Mouse (Mus musculus) lung, postnatal 14 days (tissue): ENCODE results near the gene Cox8b.

Source experiments
- DNase-seq: peaks from one replicate; pipeline ENCODE4 v3.0.0; 2021

Gene Cox8b

GRCm38 (mm10) chr7:140900220-140900619 lies at the start of gene Cox8b:
Gene Cox8b (minus strand): TSS chr7:140900446.
- no peak for DNase-seq

- no peak for DNase-seq
Observed at GRCm38 (mm10) chr7:140949255-140949654, 49.0 kb upstream of the Cox8b start.

DNA sequence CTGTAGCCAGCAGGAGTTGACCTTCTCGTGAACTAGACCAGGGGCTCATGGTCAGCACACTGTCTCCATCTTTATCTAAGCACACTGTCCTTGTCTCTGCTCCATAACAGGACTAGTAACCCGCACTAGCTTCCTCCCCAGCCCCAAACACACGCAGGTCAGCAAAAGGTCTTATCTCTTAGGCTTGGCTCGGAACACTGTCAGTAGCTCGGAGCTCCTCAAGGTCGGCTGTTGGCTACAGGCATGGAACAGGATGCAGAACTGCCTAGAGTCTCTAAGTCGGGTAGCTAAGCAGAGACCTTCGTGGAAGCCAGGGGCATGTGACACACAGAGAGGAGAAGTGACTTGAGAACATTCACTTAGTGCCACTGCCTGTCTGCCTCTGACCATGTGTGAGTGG lies 47.9 kb upstream of the Cox8b start:
- DNase-seq, result no peak

- no peak for DNase-seq
Observed at GRCm38 (mm10) chr7:140946980-140947379, 46.7 kb upstream of the Cox8b start.

DNA sequence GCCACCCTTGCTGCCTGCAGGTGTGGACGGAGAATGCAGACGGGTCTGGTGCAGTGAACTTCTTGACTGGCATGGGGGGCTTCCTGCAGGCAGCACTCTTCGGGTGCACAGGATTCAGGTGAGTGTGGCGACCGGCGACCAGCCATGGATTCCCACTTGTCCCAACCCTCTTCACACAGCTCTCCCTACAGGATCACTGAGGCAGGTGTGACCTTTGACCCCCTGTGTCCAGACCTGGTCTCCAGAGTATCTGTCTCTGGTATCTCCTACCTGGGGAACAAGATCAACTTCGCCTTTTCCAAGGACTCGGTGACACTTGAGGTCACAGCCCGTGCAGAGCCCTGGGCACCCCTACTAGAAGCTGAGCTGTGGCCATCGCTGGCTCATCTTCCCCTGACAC lies 46.1 kb upstream of the Cox8b start:
- no peak for DNase-seq

DNA sequence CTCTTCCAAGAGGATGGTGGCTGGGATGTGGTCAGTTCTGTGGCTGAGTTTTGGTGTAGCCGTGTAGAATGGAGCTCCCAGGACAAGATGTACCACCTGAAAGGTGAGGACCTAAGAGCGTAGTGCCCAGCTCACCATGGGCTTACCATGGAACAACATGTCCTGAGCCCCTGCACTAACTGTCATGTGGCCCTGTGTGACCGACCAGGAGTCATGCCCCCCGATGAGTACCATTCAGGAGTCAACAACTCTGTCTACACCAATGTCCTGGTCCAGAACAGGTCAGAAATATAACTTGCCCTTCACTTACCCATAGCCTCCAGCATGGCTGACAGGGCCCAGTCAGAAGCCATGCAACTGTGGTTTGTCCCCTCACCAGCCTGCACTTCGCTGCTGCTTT lies 45.0 kb upstream of the Cox8b start:
- no peak for DNase-seq

DNA sequence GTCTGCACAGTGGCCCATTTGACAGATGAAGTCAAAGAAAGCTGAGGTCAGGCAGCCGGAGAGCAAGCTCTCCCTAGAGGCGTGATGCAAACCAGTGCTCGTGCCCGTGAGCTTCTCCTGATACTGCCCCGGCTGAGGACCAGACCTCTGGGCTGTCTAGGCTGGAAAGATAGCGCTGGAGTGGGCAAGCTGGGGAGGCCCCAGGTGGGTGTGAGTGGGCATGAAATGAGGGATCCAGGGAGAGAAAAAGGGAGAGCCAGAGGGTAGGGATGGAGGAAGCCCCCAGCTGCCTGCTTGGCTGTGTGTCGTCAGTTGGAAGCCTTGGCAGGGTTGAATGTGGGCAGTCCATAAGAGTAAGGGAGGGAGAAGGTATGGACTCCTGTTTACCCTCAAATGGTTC lies 44.0 kb upstream of the Cox8b start:
- DNase-seq, result no peak

DNA sequence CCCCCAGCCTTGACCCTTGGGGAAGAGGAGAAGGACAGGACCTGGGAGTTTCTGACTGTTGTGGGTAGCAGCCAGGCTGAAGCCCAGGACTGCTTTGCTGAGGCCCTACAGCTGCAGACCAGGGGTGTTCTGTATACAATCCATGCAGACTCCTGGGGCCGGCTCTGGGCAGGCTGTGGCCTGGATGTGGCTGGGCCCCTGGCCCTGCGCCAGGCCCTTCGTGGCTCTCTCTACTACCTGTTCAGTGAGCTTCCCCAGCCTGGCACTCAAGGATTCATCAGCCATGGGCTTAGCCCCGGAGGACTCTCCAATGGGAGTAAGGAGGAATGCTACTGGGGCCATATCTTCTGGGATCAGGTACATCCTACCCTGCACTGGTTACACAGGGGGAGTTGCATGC lies 43.1 kb upstream of the Cox8b start:
- DNase-seq, result no peak

DNA sequence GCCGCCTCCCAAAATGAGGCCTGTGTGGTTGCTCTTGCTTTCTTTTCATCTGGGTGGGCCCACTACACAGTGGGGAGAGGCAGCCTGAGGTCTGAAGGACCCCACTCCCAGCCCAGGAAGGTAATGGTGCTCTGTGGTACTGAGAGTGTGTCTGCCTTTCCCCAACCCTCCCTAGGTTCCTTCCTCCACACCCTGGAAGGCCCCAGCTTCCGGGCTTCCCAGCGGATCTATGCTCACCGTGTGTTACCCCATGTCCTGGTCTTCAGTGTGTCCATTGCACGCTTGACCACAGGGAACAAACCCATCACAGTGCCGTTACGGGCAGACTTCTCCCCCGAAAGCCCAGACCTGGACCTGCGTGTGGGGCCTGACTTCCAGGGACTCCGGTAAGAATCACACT lies 42.6 kb upstream of the Cox8b start:
- DNase-seq, result no peak

- DNase-seq, result peak; percentile 23
Observed at GRCm38 (mm10) chr7:140942341-140942740, 42.1 kb upstream of the Cox8b start.

DNA sequence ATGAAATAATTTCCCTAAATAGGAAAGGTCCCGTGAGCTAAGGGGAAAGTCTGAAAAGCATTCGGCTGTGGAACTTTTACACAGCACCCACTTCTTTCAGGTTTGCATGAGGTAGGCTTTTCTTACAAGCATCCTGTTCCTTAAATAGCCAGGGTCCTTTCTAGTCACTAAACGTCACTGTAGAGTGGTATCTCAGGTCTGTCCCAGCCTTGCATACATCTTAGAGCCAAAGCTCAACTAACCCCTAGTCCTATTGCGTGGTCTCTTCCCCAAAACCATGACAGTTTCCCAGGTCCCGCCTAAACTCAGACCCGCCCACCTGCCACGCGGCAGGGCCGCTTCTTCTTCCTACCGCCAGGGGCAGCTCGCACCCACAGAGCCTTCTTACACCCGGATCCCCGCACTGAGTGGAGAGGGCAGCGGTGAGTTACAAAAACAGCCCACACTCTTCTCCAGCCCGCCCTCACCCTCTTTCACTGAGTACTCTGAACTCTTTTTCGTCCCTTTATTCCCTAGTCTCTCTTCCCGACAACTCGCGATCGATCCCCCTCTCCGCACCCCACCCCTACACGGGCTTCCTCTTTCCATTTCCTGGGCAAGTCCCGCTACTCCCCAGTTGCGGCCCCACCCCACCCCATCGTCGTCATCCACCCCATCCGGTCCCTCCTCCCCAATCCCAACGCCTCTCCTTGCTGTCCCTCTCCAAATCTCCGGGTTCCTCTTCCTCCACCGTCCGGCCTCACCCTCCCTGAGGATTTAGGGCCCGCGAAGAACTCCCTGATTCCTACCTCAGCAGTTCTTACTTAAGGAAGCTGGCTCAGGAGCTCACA lies 41.2 kb upstream of the Cox8b start, which contains the start of gene Pgghg:
TSS of gene Pgghg (plus strand) at position 170 of the 830 bp plus-strand sequence.
- peak; percentile 89 for DNase-seq

DNA sequence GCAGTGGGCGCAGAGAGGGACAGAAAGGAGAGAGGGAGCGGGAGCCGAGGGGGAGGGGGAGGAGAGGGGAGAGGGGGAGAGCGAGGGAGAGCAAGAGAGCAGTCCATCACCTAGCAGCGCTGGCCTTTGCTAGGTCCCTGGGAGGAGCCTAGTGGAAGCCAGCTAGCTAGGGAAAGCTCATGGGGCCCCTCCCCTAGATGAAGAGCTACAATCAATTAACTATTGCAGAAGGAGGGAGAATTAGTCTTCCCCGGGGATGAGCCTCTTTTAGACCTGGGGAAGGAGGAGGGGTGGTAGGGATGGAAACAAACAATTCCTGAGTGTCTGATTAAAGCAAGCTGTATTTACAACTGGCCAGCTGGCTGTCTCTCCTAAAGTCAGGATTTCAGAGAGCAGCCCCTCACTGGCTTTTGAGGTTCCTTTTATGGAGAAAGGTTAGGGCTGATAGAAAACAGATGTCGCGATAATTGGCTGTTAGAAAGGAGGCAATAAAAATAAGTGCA lies 39.5 kb upstream of the Cox8b start:
- peak; percentile 38 for DNase-seq

DNA sequence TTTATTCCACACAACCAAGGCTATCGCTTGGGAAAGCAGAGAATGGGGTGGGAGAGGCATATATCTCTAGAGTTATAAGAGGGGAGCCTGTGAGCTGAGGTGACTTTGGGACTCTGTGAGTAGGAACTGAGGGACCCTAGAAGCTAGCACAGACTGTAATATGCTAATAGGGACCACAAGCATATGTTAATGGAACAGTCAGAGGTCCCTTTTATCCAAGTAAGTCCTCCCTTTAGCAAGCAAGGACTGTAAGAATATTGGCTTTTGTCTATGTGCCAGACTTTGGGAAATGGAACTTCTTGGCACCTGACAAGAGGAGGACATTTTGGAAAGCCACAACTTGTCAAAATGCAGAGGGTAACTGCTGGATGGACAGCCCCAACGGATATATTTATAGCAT lies 38.6 kb upstream of the Cox8b start:
- no peak for DNase-seq

DNA sequence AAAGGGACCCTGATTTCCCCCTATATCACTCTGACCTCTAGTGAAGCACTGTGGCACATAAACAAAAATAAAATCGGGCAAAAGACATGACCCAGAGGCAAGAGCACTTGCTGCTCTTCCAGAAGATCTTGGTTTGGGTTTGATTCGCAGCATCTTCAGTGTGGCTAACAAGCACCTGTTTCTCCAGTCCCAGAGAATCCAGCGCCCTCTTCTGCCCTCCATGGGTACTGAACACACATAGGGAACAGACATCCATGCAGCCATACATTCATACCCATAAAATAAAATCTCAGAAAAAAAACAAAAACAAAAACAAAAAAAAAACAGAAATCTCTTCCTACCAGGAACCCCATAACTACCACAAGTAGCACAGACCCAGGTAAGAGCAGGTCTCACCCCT lies 38.2 kb upstream of the Cox8b start:
- DNase-seq, result no peak

DNA sequence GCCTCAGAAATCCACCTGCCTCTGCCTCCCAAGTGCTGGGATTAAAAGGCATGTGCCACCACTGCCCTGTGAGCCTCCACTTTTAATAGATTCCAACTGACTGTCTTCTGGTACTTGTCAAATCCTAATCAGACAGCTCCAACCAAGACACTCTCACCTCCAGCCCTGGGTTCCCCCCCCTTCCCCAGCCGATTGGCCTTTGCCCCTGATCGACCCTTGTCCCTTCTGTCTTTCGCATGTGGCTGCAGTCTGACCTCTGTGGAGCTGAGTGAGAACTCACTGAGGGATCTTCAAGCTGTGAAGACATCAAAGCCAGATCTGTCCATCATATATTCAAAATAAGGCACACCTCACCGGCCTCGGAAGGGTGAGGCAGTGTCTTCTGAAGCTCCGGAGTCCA lies 26.9 kb upstream of the Cox8b start:
- no peak for DNase-seq

DNA sequence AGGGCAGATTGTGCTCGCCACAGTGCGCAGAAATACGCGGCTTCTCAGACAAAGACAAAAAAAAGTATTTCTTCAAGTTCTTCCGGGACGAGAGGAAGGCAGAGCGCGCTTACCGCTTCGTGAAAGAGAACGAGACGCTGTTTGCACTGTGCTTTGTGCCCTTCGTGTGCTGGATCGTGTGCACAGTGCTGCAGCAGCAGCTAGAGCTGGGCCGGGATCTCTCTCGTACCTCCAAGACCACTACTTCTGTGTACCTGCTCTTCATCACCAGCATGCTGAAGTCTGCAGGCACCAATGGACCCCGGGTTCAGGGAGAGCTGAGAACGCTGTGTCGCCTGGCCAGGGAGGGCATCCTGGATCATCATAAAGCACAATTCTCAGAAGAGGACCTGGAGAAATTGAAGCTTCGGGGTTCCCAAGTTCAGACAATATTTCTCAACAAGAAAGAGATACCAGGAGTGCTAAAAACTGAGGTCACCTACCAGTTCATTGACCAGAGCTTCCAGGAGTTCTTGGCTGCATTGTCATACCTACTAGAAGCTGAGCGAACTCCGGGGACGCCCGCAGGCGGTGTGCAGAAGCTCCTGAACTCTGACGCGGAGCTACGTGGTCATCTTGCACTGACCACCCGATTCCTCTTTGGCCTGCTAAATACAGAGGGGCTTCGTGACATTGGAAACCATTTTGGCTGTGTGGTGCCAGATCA lies 23.0 kb upstream of the Cox8b start:
- no peak for DNase-seq

DNA sequence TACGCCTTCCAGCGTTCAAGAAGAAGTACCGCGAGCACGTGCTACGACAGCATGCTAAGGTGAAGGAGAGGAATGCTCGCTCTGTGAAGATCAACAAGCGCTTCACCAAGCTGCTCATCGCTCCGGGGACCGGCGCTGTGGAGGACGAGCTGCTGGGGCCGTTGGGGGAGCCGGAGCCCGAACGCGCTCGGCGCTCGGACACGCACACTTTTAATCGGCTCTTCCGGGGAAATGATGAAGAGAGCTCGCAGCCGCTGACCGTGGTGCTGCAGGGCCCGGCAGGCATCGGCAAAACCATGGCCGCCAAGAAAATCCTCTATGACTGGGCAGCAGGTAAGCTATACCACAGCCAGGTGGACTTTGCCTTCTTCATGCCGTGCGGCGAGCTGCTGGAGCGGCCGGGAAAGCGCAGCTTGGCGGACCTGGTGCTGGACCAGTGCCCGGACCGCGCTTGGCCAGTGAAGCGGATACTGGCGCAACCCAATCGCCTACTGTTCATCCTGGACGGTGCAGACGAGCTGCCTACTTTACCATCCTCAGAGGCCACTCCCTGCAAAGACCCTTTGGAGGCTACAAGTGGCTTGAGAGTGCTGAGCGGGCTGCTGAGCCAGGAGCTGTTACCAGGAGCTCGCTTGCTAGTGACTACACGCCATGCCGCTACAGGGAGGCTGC lies 22.3 kb upstream of the Cox8b start:
- DNase-seq, result peak; percentile 44

GRCm38 (mm10) chr7:140921225-140921975 lies 21.2 kb upstream of the Cox8b start:
- no peak for DNase-seq

DNA sequence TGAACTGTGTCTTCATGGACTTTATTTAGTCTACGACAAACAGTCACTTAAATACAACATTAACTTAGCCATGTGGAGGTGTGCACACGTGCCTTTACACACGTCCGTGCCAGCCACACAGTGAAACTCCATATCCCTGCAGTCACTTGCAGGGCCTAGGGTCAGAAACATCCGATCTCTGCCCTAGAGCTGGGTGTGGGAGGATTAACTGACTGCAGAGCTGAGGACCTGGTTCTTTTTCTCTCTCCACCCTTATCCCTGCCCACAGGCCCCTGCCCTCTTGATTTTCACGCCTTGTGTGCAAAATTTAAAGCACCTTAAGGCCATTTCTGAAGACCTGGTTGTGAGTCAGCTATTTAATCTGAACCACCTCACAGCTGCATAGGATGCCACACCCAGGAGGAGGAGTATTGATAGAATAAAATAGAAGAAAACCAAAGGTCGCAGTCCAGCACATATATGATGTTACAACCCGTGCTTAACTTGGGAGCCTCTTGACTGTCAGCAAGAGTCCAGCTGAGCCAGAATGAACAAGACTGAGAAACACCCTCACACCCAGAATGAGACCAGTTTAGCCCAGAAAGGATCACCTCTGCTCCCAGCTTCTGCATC lies 20.3 kb upstream of the Cox8b start, which contains the start of gene Nlrp6:
TSS of gene Nlrp6 (plus strand) at position 485 of the 612 bp plus-strand sequence.
- DNase-seq, result no peak

GRCm38 (mm10) chr7:140919911-140920310 lies 19.7 kb upstream of the Cox8b start:
- no peak for DNase-seq

- no peak for DNase-seq
Observed at GRCm38 (mm10) chr7:140914031-140914690, 13.9 kb upstream of the Cox8b start.
